Mouse (Mus musculus) stomach, embryonic 14.5 days (tissue): ENCODE measurements around the gene Ralbp1. TPM values are rescaled to one million over a fixed set of nuclear protein-coding genes. Genes with fewer than 3 reads are reported as not detected.

Experiments used
- ATAC-seq: fragments of 200-750 bp; cut with Nextera tagmentation; 2 replicates; pipeline ENCODE4 v1.8.0; 2017; ENCODE audit warnings: low read depth, moderate TSS enrichment; ENCODE audit not compliant: insufficient number of reproducible peaks, insufficient read depth, low FRiP score
- H3K27ac ChIP-seq: fragments of 300-500 bp; sonication (generic); 2 replicates; pipeline ENCODE4 v1.5.1; 2014; ENCODE audit warnings: mild to moderate bottlenecking, low read length, moderate library complexity, mixed read lengths
- H3K27me3 ChIP-seq: fragments of 300-500 bp; sonication (generic); 2 replicates; pipeline ENCODE4 v1.6.1; 2014; ENCODE audit warnings: low read length, control low read depth, mixed read lengths; ENCODE audit not compliant: control insufficient read depth, insufficient read depth
- H3K36me3 ChIP-seq: fragments of 300-500 bp; sonication (generic); 2 replicates; pipeline ENCODE4 v1.6.1; 2014; ENCODE audit warnings: mild to moderate bottlenecking, control low read depth, low read length, moderate library complexity, mixed read lengths; ENCODE audit not compliant: control insufficient read depth, insufficient read depth
- H3K4me1 ChIP-seq: fragments of 300-500 bp; sonication (generic); 2 replicates; pipeline ENCODE4 v1.6.1; 2014; ENCODE audit warnings: low read length, control low read depth, mixed read lengths; ENCODE audit not compliant: control insufficient read depth, insufficient read depth
- H3K4me2 ChIP-seq: fragments of 300-500 bp; sonication (generic); replicated peaks from 2 replicates; pipeline ENCODE4 v1.6.1; 2014; ENCODE audit warnings: low read depth, low read length, control low read depth
- H3K4me3 ChIP-seq: fragments of 300-500 bp; sonication (generic); 2 replicates; pipeline ENCODE4 v1.5.1; 2014; ENCODE audit warnings: low read depth, low read length, control low read depth
- H3K9ac ChIP-seq: fragments of 300-500 bp; sonication (generic); replicated peaks from 2 replicates; pipeline ENCODE4 v1.6.1; 2014; ENCODE audit warnings: low read depth, mild to moderate bottlenecking, control low read depth, low read length, moderate library complexity, mixed read lengths
- H3K9me3 ChIP-seq: fragments of 300-500 bp; sonication (generic); 2 replicates; pipeline ENCODE4 v1.6.1; 2016; ENCODE audit warnings: low read depth, low read length, control low read depth; ENCODE audit not compliant: control insufficient read depth
- WGBS: fragments of 180-500 bp; shearing (Covaris S2); extraction: QIAGEN DNeasy Blood & Tissue Kit; methylation state at CpG from one replicate; pipeline ENCODE4 v1.1.7; 2014; 5-methylcytosine and 5-hydroxymethylcytosine counted together
- polyA plus RNA-seq: library from polyadenylated mRNA; unstranded; fragments of >200 nt; fragmentation: Nextera tagmentation; extraction: Ambion mirVana; gene quantifications from 2 replicates; pipeline ENCODE4 v1.2.1, GENCODE M21; 2014

The Ralbp1 gene
- polyA plus RNA-seq, 1 experiment from 2014 or later = 97.3 TPM

DNA sequence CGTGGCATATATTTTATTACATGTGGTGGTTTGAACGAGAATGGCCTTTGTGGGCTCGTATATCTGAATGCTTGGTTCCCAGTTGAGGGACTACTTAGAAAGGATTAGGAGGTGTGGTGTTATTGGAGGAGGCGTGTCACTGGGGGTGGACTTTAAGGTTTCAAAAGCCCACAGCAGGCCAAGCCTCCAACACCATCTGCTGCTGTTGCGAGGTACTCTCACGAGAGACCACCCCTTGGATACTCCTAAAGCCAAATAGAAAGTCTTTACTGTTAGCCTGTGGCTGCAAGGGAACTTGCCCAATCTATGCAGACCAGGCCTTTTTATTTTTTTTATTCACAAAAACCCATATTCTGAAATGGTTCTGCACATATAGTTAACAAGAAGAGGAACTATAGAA lies 36.4 kb upstream of the Ralbp1 start:
- Histone ChIP-seq H3K9ac (no peak overlapping the region), H3K36me3 (peaks cover 35% of the 10 kb centered on the region), H3K4me1 (no peaks in the 10 kb centered on the region), H3K9me3 (no peaks in the 10 kb centered on the region), H3K27me3 (no peaks in the 10 kb centered on the region), H3K4me2 (no peak overlapping the region), H3K27ac (no peak overlapping the region), H3K4me3 (no peak overlapping the region)
- WGBS = 83% methylated on average over 6 of the region's 6 CpGs
- no peak for ATAC-seq

DNA sequence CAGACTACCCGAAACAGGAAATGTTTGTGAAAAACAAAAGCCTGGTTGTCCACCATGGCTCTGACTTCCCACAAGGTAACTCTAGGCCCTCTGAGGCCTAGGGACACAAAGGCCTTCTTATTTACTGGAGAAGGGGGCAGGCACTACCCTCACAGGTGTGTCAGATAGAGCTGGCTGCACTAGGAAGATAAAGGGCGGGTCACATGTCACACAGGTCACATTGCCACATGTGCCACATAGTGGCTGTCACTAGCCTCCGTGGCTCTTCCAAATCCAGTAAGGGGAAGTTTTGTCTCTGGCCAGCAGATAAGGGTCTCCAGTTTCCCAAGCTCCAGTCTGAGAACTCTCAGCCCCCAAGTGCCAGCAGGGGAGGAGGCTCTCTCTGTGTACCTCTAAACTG lies 33.6 kb upstream of the Ralbp1 start:
- Histone ChIP-seq H3K27ac (no peak overlapping the region), H3K36me3 (peaks cover 16% of the 10 kb centered on the region)

DNA sequence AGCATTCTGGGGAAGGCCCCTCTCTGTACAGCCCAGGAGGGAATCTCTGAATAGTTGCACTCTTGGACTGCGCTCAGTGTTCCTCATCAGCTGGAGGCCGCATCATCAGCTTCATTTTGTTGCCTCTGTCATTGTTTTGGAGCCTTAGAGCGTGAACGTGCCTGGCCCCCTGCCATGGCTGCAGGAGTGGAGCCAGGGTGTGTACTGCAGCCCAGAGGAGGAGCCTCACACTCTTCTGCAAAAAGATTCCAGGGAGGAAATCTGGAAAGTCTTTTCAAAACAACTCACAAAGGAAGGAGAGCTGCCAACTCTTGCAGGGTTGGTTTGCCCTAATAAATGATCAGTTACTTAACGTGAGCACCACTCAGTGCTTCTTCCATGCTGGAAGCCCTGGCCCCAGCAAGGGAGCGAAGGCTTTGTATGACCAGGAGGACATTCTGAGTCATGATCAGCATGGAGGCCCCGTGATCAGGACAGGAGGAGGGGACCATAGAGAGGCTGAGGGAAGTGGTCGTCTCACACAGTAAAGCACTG lies 30.6 kb upstream of the Ralbp1 start:
- Histone ChIP-seq H3K27me3 (no peaks in the 10 kb centered on the region), H3K27ac (peak overlapping the region; percentile 97), H3K4me2 (no peak overlapping the region; the same call in 1 of the 2 replicates), H3K9ac (no peak overlapping the region), H3K36me3 (no peaks in the 10 kb centered on the region; the same call in 1 of the 2 replicates), H3K4me3 (no peak overlapping the region), H3K4me1 (no peaks in the 10 kb centered on the region), H3K9me3 (no peaks in the 10 kb centered on the region)
- ATAC-seq = peak; percentile 90
- 26% methylated on average over 8 of the region's 8 CpGs for WGBS

More for the DNA sequence above, 33.6 kb upstream of the Ralbp1 start:
- Histone ChIP-seq H3K27me3 (no peaks in the 10 kb centered on the region), H3K4me2 (no peak overlapping the region), H3K9ac (no peak overlapping the region), H3K4me3 (no peak overlapping the region), H3K9me3 (no peaks in the 10 kb centered on the region), H3K4me1 (no peaks in the 10 kb centered on the region)
- WGBS = 70% methylated on average over 3 of the region's 3 CpGs
- no peak for ATAC-seq

DNA sequence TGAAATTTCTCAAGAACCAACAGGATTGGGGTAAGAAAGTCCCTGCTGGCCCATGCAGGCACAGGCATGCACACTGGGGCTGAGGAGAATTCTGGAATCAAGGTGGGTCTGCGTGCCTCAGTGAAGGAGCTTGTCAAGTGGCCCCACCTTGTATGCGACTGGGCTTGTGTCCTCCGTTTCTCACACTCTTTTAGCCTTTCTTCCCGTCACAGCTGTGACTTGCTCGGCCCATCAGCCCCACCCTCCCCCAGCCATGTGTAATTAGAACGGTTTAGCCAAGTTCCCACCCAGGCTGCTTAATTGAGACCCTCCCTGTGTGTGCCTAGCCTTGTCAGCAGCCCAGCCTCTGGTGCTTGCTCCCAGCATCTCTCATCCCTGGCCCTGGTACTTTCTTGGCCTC lies 28.5 kb upstream of the Ralbp1 start:
- H3K4me1 ChIP-seq = no peaks in the 10 kb centered on the region
- no peaks in the 10 kb centered on the region for H3K27me3 ChIP-seq
- WGBS = 56% methylated on average over 6 of the region's 6 CpGs
- H3K9me3 ChIP-seq = no peaks in the 10 kb centered on the region
- no peak overlapping the region; the same call in 1 of the 2 replicates for H3K27ac ChIP-seq
- no peak overlapping the region for H3K4me2 ChIP-seq
- H3K36me3 ChIP-seq = no peaks in the 10 kb centered on the region
- ATAC-seq = 0 out of 2 replicates have a peak, but pooled peaks have one; percentile 15
- H3K9ac ChIP-seq = no peak overlapping the region
- no peak overlapping the region for H3K4me3 ChIP-seq

DNA sequence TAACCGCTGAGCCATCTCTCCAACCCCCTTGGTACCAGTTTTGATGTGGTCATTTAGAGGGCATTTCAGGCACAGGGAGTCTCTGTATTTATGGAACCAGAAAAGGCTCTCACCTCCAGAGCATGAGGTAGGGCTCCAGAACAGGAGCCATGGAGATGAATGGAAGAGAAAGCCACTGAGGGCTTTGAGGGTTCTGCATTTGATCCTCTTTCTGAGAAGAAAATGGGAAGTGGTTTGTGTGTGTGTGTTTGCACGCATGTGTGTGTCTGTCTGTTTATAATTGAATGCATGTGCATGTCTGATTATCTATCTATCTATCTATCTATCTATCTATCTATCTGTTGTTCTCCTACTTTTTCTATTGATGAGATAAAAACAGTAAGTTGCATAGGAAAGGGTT lies 26.6 kb upstream of the Ralbp1 start:
- no peaks in the 10 kb centered on the region for H3K27me3 ChIP-seq
- 97% methylated on average over 2 of the region's 2 CpGs for WGBS
- ATAC-seq = no peak
- H3K27ac ChIP-seq = no peak overlapping the region
- H3K36me3 ChIP-seq = no peaks in the 10 kb centered on the region
- no peak overlapping the region for H3K4me3 ChIP-seq
- H3K4me2 ChIP-seq = no peak overlapping the region
- 0 out of 2 replicates have a peak, but pooled peaks cover 1% of the 10 kb centered on the region for H3K4me1 ChIP-seq
- no peaks in the 10 kb centered on the region for H3K9me3 ChIP-seq
- H3K9ac ChIP-seq = no peak overlapping the region

DNA sequence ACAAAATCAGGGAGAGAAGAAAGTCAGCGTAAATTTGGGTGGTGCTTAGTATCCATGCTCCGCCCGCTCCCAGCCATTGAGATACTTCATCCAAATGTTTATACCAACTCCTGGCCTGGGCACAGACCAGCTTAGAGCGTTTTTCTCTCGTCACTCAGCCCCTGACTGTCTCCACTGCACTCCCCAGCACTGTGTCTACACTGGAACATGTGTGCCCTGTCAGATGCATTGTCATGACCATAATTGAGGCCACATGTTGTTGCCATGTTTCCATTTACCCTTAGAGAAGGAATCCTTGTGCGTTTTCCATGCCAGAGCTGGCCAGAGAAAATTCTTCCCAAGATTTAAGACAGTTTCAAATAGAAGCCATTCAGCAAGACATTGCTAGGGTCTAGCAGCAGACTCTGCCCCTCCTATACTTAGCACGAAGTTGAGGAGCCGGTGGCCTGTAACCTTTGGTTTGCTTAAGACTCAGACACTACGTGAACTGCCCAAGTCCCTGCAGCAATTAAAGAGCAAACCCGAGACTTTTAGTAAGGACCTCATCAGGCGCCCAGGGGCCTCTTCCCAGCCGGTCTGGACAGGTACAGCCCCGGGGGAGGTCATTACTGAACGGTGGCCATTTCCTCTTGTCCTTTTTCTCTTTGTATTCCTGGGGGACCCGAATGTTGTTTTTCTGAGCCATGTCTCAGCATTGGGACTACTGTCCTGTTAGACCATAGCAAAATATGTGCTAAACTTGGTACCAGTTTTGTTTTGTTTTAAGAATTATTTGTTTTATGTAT lies 25.9 kb upstream of the Ralbp1 start:
- Histone ChIP-seq H3K27ac (no peak overlapping the region), H3K4me3 (no peak overlapping the region), H3K36me3 (no peaks in the 10 kb centered on the region), H3K9ac (no peak overlapping the region), H3K4me2 (no peak overlapping the region), H3K4me1 (peaks cover 8% of the 10 kb centered on the region; the same call in 1 of the 2 replicates), H3K27me3 (no peaks in the 10 kb centered on the region), H3K9me3 (no peaks in the 10 kb centered on the region)
- no peak for ATAC-seq
- WGBS = 70% methylated on average over 15 of the region's 15 CpGs

DNA sequence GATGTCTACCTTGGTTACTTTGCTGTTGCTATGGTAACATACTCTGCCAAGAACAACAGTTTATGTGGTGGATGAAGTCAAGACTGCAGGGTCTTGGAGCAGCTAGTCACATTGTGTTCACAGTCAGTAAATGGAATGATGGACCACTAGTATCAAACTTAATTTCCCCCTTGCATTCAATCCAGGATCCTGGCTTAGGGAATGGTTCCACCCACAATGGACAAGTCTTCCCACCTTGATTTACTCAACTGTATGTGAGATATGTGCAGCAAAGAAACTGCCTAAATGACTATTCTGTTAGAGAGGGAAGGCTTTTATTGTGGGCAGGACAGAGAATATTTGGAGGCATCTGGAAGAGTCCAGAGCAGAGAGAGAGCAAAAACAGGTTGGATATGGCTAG lies 22.7 kb upstream of the Ralbp1 start:
- no peak overlapping the region for H3K4me3 ChIP-seq
- no peak overlapping the region for H3K9ac ChIP-seq
- no peaks in the 10 kb centered on the region for H3K36me3 ChIP-seq
- H3K4me2 ChIP-seq = no peak overlapping the region
- no peaks in the 10 kb centered on the region for H3K27me3 ChIP-seq
- peaks cover 3% of the 10 kb centered on the region; the same call in 1 of the 2 replicates for H3K9me3 ChIP-seq
- H3K27ac ChIP-seq = no peak overlapping the region
- peaks cover 13% of the 10 kb centered on the region; the same call in 1 of the 2 replicates for H3K4me1 ChIP-seq
- ATAC-seq = no peak

DNA sequence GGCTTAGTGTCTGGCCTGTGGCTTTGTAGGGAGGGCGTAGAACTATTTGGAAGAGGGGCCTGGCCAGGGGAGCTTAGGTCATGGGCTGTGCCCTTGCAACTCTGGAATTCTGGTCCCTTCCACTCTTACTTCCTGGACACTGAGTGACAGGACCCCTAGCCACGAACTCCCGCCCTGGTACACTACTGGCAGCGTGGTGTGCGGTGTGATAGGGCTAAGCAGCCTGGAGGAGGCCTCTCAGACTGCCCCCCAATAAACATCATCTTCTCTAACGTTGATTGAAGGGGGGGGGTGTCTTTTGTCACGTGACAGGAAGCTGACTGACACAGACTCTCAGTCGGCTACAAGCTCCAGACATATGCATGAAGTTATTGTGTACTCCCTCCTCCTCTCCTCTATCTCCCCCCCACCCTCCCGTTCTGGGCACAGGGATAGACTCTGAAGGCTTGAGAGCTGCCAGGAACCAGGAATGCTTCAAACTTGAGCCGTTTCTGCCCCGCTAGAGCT lies 21.4 kb upstream of the Ralbp1 start:
- Histone ChIP-seq H3K27me3 (no peaks in the 10 kb centered on the region), H3K9me3 (peaks cover 3% of the 10 kb centered on the region; the same call in 1 of the 2 replicates), H3K9ac (no peak overlapping the region), H3K36me3 (no peaks in the 10 kb centered on the region), H3K4me2 (no peak overlapping the region), H3K27ac (peak overlapping the region; percentile 55; the same call in 1 of the 2 replicates), H3K4me1 (peaks cover 13% of the 10 kb centered on the region; the same call in 1 of the 2 replicates), H3K4me3 (no peak overlapping the region)
- ATAC-seq = peak; percentile 69; the same call in 1 of the 2 replicates
- WGBS = 48% methylated on average over 11 of the region's 11 CpGs
